Mouse (Mus musculus): ENCODE results near the gene Hoxd9. TPM values are rescaled to one million over a fixed set of nuclear protein-coding genes. Genes with fewer than 3 reads are reported as not detected.
A peak's percentile ranks its signal among the peaks of the same experiment; 100 is the strongest.

The Hoxd9 gene
- polyA plus RNA-seq, 1 experiment from 2014 or later = not detected

- no peaks in the 10 kb centered on the region for H3K4me1 ChIP-seq (ENCODE audit: control insufficient read depth, insufficient read depth, low read length)
- H3K4me2 ChIP-seq (ENCODE audit: low read length) = 0 out of 2 replicates have a peak overlapping the region, but pooled peaks have one; percentile 20
- H3K9ac ChIP-seq (ENCODE audit: low read length) = no peak overlapping the region
- DNase-seq (ENCODE audit: low spot score) (no peak), ATAC-seq (no peak)
- no peaks in the 10 kb centered on the region for H3K9me3 ChIP-seq (replicated peaks; ENCODE audit: control insufficient read depth, low read length)
- no peaks in the 10 kb centered on the region for H3K36me3 ChIP-seq (ENCODE audit: control insufficient read depth, insufficient read depth, low read length)
- H3K27me3 ChIP-seq (replicated peaks; ENCODE audit: control insufficient read depth, insufficient read depth, low read length) = peaks cover 99% of the 10 kb centered on the region
- WGBS = under 1% methylated on average over 43 of the region's 43 CpGs
- H3K4me3 ChIP-seq (ENCODE audit: low read depth, low read length) = no peak overlapping the region
- H3K27ac ChIP-seq (ENCODE audit: low read depth, low read length) = no peak overlapping the region
Measured at GRCm38 (mm10) chr2:74726973-74727639, 29.6 kb downstream of the Hoxd9 start.

GRCm38 (mm10) chr2:74727640-74728302 is 30.2 kb downstream of the Hoxd9 start:
- Histone ChIP-seq H3K27ac (ENCODE audit: low read depth, low read length) (no peak overlapping the region), H3K4me3 (ENCODE audit: low read depth, low read length) (no peak overlapping the region), H3K4me1 (ENCODE audit: control insufficient read depth, insufficient read depth, low read length) (no peaks in the 10 kb centered on the region), H3K4me2 (ENCODE audit: low read length) (no peak overlapping the region), H3K9me3 (replicated peaks; ENCODE audit: control insufficient read depth, low read length) (no peaks in the 10 kb centered on the region), H3K27me3 (replicated peaks; ENCODE audit: control insufficient read depth, insufficient read depth, low read length) (peaks cover 99% of the 10 kb centered on the region), H3K9ac (ENCODE audit: low read length) (no peak overlapping the region), H3K36me3 (ENCODE audit: control insufficient read depth, insufficient read depth, low read length) (no peaks in the 10 kb centered on the region)
- 1% methylated on average over 25 of the region's 25 CpGs for WGBS
- no peak for ATAC-seq
- DNase-seq (ENCODE audit: low spot score) = no peak

GRCm38 (mm10) chr2:74728303-74728680 is 30.8 kb downstream of the Hoxd9 start:
- ATAC-seq (no peak), DNase-seq (ENCODE audit: low spot score) (no peak)
- H3K9ac ChIP-seq (ENCODE audit: low read length) = no peak overlapping the region
- no peaks in the 10 kb centered on the region for H3K36me3 ChIP-seq (ENCODE audit: control insufficient read depth, insufficient read depth, low read length)
- 2% methylated on average over 13 of the region's 13 CpGs for WGBS
- H3K4me3 ChIP-seq (ENCODE audit: low read depth, low read length) = no peak overlapping the region
- H3K27me3 ChIP-seq (replicated peaks; ENCODE audit: control insufficient read depth, insufficient read depth, low read length) = peaks cover 96% of the 10 kb centered on the region
- no peak overlapping the region for H3K27ac ChIP-seq (ENCODE audit: low read depth, low read length)
- no peaks in the 10 kb centered on the region for H3K4me1 ChIP-seq (ENCODE audit: control insufficient read depth, insufficient read depth, low read length)
- H3K9me3 ChIP-seq (replicated peaks; ENCODE audit: control insufficient read depth, low read length) = no peaks in the 10 kb centered on the region
- no peak overlapping the region for H3K4me2 ChIP-seq (ENCODE audit: low read length)

GRCm38 (mm10) chr2:74730331-74730730 is 32.8 kb downstream of the Hoxd9 start:
- H3K27ac ChIP-seq (ENCODE audit: low read depth, low read length) = no peak overlapping the region
- ATAC-seq (no peak), DNase-seq (ENCODE audit: low spot score) (no peak)
- H3K4me2 ChIP-seq (ENCODE audit: low read length) = no peak overlapping the region
- H3K27me3 ChIP-seq (replicated peaks; ENCODE audit: control insufficient read depth, insufficient read depth, low read length) = peaks cover 90% of the 10 kb centered on the region
- no peak overlapping the region for H3K9ac ChIP-seq (ENCODE audit: low read length)
- 1% methylated on average over 8 of the region's 8 CpGs for WGBS
- no peaks in the 10 kb centered on the region for H3K36me3 ChIP-seq (ENCODE audit: control insufficient read depth, insufficient read depth, low read length)
- H3K4me3 ChIP-seq (ENCODE audit: low read depth, low read length) = no peak overlapping the region
- H3K4me1 ChIP-seq (ENCODE audit: control insufficient read depth, insufficient read depth, low read length) = no peaks in the 10 kb centered on the region
- H3K9me3 ChIP-seq (replicated peaks; ENCODE audit: control insufficient read depth, low read length) = no peaks in the 10 kb centered on the region

GRCm38 (mm10) chr2:74731055-74731454 is 33.5 kb downstream of the Hoxd9 start:
- DNase-seq (ENCODE audit: low spot score) (no peak), ATAC-seq (no peak)
- Histone ChIP-seq H3K36me3 (ENCODE audit: control insufficient read depth, insufficient read depth, low read length) (no peaks in the 10 kb centered on the region), H3K27ac (ENCODE audit: low read depth, low read length) (no peak overlapping the region), H3K27me3 (replicated peaks; ENCODE audit: control insufficient read depth, insufficient read depth, low read length) (peaks cover 90% of the 10 kb centered on the region), H3K4me3 (ENCODE audit: low read depth, low read length) (no peak overlapping the region), H3K4me2 (ENCODE audit: low read length) (no peak overlapping the region), H3K9me3 (replicated peaks; ENCODE audit: control insufficient read depth, low read length) (no peaks in the 10 kb centered on the region), H3K9ac (ENCODE audit: low read length) (no peak overlapping the region), H3K4me1 (ENCODE audit: control insufficient read depth, insufficient read depth, low read length) (peaks cover 2% of the 10 kb centered on the region; the same call in 1 of the 2 replicates)

- Histone ChIP-seq H3K27me3 (replicated peaks; ENCODE audit: control insufficient read depth, insufficient read depth, low read length) (peaks cover 90% of the 10 kb centered on the region), H3K36me3 (ENCODE audit: control insufficient read depth, insufficient read depth, low read length) (no peaks in the 10 kb centered on the region), H3K9me3 (replicated peaks; ENCODE audit: control insufficient read depth, low read length) (no peaks in the 10 kb centered on the region), H3K4me1 (ENCODE audit: control insufficient read depth, insufficient read depth, low read length) (peaks cover 4% of the 10 kb centered on the region; the same call in 1 of the 2 replicates), H3K9ac (ENCODE audit: low read length) (no peak overlapping the region), H3K4me2 (ENCODE audit: low read length) (no peak overlapping the region), H3K27ac (ENCODE audit: low read depth, low read length) (no peak overlapping the region), H3K4me3 (ENCODE audit: low read depth, low read length) (no peak overlapping the region)
- no peak for ATAC-seq
- WGBS = 2% methylated on average over 9 of the region's 9 CpGs
- DNase-seq (ENCODE audit: low spot score) = no peak
Measured at GRCm38 (mm10) chr2:74731799-74732512, 34.4 kb downstream of the Hoxd9 start.

- H3K9me3 ChIP-seq (replicated peaks; ENCODE audit: control insufficient read depth, low read length) = no peaks in the 10 kb centered on the region
- peaks cover 4% of the 10 kb centered on the region; the same call in 1 of the 2 replicates for H3K4me1 ChIP-seq (ENCODE audit: control insufficient read depth, insufficient read depth, low read length)
- DNase-seq (ENCODE audit: low spot score) (no peak), ATAC-seq (no peak)
- H3K4me3 ChIP-seq (ENCODE audit: low read depth, low read length) = no peak overlapping the region
- H3K27ac ChIP-seq (ENCODE audit: low read depth, low read length) = no peak overlapping the region
- peaks cover 90% of the 10 kb centered on the region for H3K27me3 ChIP-seq (replicated peaks; ENCODE audit: control insufficient read depth, insufficient read depth, low read length)
- no peak overlapping the region for H3K9ac ChIP-seq (ENCODE audit: low read length)
- H3K36me3 ChIP-seq (ENCODE audit: control insufficient read depth, insufficient read depth, low read length) = no peaks in the 10 kb centered on the region
- H3K4me2 ChIP-seq (ENCODE audit: low read length) = no peak overlapping the region
- under 1% methylated on average over 52 of the region's 52 CpGs for WGBS
Measured at GRCm38 (mm10) chr2:74732513-74733316, 35.2 kb downstream of the Hoxd9 start.

GRCm38 (mm10) chr2:74733317-74733661 is 35.8 kb downstream of the Hoxd9 start:
- H3K4me3 ChIP-seq (ENCODE audit: low read depth, low read length) = no peak overlapping the region

More at GRCm38 (mm10) chr2:74733317-74733661, 35.8 kb downstream of the Hoxd9 start:
- no peak for ATAC-seq
- Histone ChIP-seq H3K27ac (ENCODE audit: low read depth, low read length) (no peak overlapping the region), H3K9ac (ENCODE audit: low read length) (no peak overlapping the region), H3K4me1 (ENCODE audit: control insufficient read depth, insufficient read depth, low read length) (peaks cover 4% of the 10 kb centered on the region; the same call in 1 of the 2 replicates), H3K9me3 (replicated peaks; ENCODE audit: control insufficient read depth, low read length) (no peaks in the 10 kb centered on the region), H3K36me3 (ENCODE audit: control insufficient read depth, insufficient read depth, low read length) (no peaks in the 10 kb centered on the region), H3K4me2 (ENCODE audit: low read length) (no peak overlapping the region), H3K27me3 (replicated peaks; ENCODE audit: control insufficient read depth, insufficient read depth, low read length) (peaks cover 90% of the 10 kb centered on the region)
- no peak for DNase-seq (ENCODE audit: low spot score)
- WGBS = 1% methylated on average over 16 of the region's 16 CpGs
